Mouse (Mus musculus) heart, postnatal 25 days (tissue): ENCODE measurements around the gene Prg4. TPM values are rescaled to one million over a fixed set of nuclear protein-coding genes. Genes with fewer than 3 reads are reported as not detected.

ENCODE experiments used
- DNase-seq: peaks from one replicate; pipeline ENCODE4 v3.0.0; 2022; ENCODE audit warnings: low spot score
- intact Hi-C: fragments of 180-260 bp; cut with DNase I; formaldehyde crosslinking; loops from one replicate; pipeline ENCODE4 v1.15.1; 2025
- total RNA-seq, 2 experiments: library from RNA; stranded (reverse); gene quantifications; 2 replicates each; pipeline ENCODE4 v1.2.3; 2021

The Prg4 gene
- total RNA-seq: 10 to 100 TPM; 10.7 to 13.1 TPM

GRCm38 (mm10) chr1:150466132-150466531 is at the start of gene Prg4:
TSS of gene Prg4 (minus strand) at chr1:150466165.
- intact Hi-C loops: no loop called here
- DNase-seq: no peak

GRCm38 (mm10) chr1:150513041-150513440 is 47.1 kb upstream of the Prg4 start:
- no peak for DNase-seq
- intact Hi-C loops: no loop called here

- intact Hi-C loops: no loop called here
- no peak for DNase-seq
Observed at GRCm38 (mm10) chr1:150505794-150506193, 39.8 kb upstream of the Prg4 start.

GRCm38 (mm10) chr1:150503321-150503720 is 37.4 kb upstream of the Prg4 start:
- intact Hi-C loops: no loop called here
- DNase-seq: no peak

- no peak for DNase-seq
- intact Hi-C loops: loop anchor here (5.0 kb wide), 1 partner anchor 51 kb away; no protein-coding TSS in a partner anchor
Observed at GRCm38 (mm10) chr1:150498177-150498576, 32.2 kb upstream of the Prg4 start.

GRCm38 (mm10) chr1:150497690-150498089 is 31.7 kb upstream of the Prg4 start:
- no peak for DNase-seq
- intact Hi-C loops: loop anchor here (5.0 kb wide), 1 partner anchor 50 kb away; no protein-coding TSS in a partner anchor

- no peak for DNase-seq
- intact Hi-C loops: loop anchor here (5.0 kb wide), 1 partner anchor 49 kb away; no protein-coding TSS in a partner anchor
Observed at GRCm38 (mm10) chr1:150496626-150497302, 30.8 kb upstream of the Prg4 start.

GRCm38 (mm10) chr1:150489148-150489547 is 23.2 kb upstream of the Prg4 start:
- intact Hi-C loops: no loop called here
- DNase-seq: no peak

GRCm38 (mm10) chr1:150480674-150481073 is 14.7 kb upstream of the Prg4 start:
- intact Hi-C loops: no loop called here
- peak; percentile 57 for DNase-seq

GRCm38 (mm10) chr1:150472525-150472924 is 6.6 kb upstream of the Prg4 start:
- DNase-seq: no peak
- intact Hi-C loops: no loop called here

- intact Hi-C loops: no loop called here
- DNase-seq: no peak
Observed at GRCm38 (mm10) chr1:150469992-150470391, 4.0 kb upstream of the Prg4 start.

- DNase-seq: no peak
- intact Hi-C loops: no loop called here
Observed at GRCm38 (mm10) chr1:150465364-150465763, 601 bp downstream of the Prg4 start.

- intact Hi-C loops: no loop called here
- no peak for DNase-seq
Observed at GRCm38 (mm10) chr1:150463691-150464090, 2.3 kb downstream of the Prg4 start.

GRCm38 (mm10) chr1:150463068-150463467 is 2.9 kb downstream of the Prg4 start:
- intact Hi-C loops: no loop called here
- DNase-seq: no peak

- intact Hi-C loops: no loop called here
- DNase-seq: no peak
Observed at GRCm38 (mm10) chr1:150460595-150460994, 5.4 kb downstream of the Prg4 start.

GRCm38 (mm10) chr1:150459599-150459998 is 6.4 kb downstream of the Prg4 start:
- intact Hi-C loops: no loop called here
- no peak for DNase-seq

- DNase-seq: no peak
- intact Hi-C loops: no loop called here
Observed at GRCm38 (mm10) chr1:150458977-150459376, 7.0 kb downstream of the Prg4 start.

GRCm38 (mm10) chr1:150441731-150442130 is 24.2 kb downstream of the Prg4 start:
- intact Hi-C loops: loop anchor here (2.0 kb wide), 1 partner anchor 27 kb away; no protein-coding TSS in a partner anchor

GRCm38 (mm10) chr1:150438641-150439040 is 27.3 kb downstream of the Prg4 start:
- DNase-seq: no peak
- intact Hi-C loops: no loop called here

More at GRCm38 (mm10) chr1:150441731-150442130, 24.2 kb downstream of the Prg4 start:
- DNase-seq: no peak

GRCm38 (mm10) chr1:150426216-150426615 is 39.7 kb downstream of the Prg4 start:
- no peak for DNase-seq
- intact Hi-C loops: no loop called here

- intact Hi-C loops: no loop called here
- DNase-seq: no peak
Observed at GRCm38 (mm10) chr1:150425665-150426064, 40.3 kb downstream of the Prg4 start.

GRCm38 (mm10) chr1:150418426-150418825 is 47.5 kb downstream of the Prg4 start:
- intact Hi-C loops: no loop called here
- DNase-seq: no peak
